Mouse (Mus musculus): ENCODE measurements around the gene Brap. TPM values are rescaled to one million over a fixed set of nuclear protein-coding genes. Genes with fewer than 3 reads are reported as not detected.
"Not testable (repeated sequence)": the region's sequence is repeated elsewhere in the genome, so short reads cannot be mapped to it uniquely, and the experiment has no call there.

The Brap gene
- polyA plus RNA-seq, 1 experiment: 38.7 TPM

GRCm38 (mm10) chr5:121686113-121686898, 25.9 kb downstream of the Brap start:
- H3K27ac ChIP-seq (ENCODE audit: control insufficient read depth, insufficient read depth, low read length): no peak overlapping the region
- no peaks in the 10 kb centered on the region for H3K4me1 ChIP-seq (replicated peaks; ENCODE audit: control insufficient read depth, insufficient read depth, low read length)
- H3K27me3 ChIP-seq (ENCODE audit: control insufficient read depth, insufficient read depth, low read length): no peaks in the 10 kb centered on the region
- no peak overlapping the region for H3K4me3 ChIP-seq (ENCODE audit: control insufficient read depth, insufficient read depth, low read length)
- TF ChIP-seq CTCF (IDR thresholded peaks at IDR 0.05; ENCODE audit: borderline replicate concordance, control insufficient read depth, extremely low read depth, insufficient read depth, low read length, poor library complexity) (no peak), POLR2A (IDR thresholded peaks at IDR 0.05; ENCODE audit: control insufficient read depth, extremely low read depth, insufficient read depth, low read length, poor library complexity) (no peak)
- peaks cover 54% of the 10 kb centered on the region for H3K36me3 ChIP-seq (ENCODE audit: control insufficient read depth, insufficient read depth, low read length)
- DNase-seq: no peak
- 90% methylated on average over 15 of the region's 15 CpGs for WGBS

GRCm38 (mm10) chr5:121690482-121691211, 30.3 kb downstream of the Brap start:
- Histone ChIP-seq H3K4me1 (replicated peaks; ENCODE audit: control insufficient read depth, insufficient read depth, low read length) (no peaks in the 10 kb centered on the region), H3K4me3 (ENCODE audit: control insufficient read depth, insufficient read depth, low read length) (no peak overlapping the region), H3K27me3 (ENCODE audit: control insufficient read depth, insufficient read depth, low read length) (no peaks in the 10 kb centered on the region), H3K36me3 (ENCODE audit: control insufficient read depth, insufficient read depth, low read length) (peaks cover 13% of the 10 kb centered on the region), H3K27ac (ENCODE audit: control insufficient read depth, insufficient read depth, low read length) (no peak overlapping the region)
- TF ChIP-seq CTCF (IDR thresholded peaks at IDR 0.05; ENCODE audit: borderline replicate concordance, control insufficient read depth, extremely low read depth, insufficient read depth, low read length, poor library complexity): no peak
- no peak for TF ChIP-seq POLR2A (IDR thresholded peaks at IDR 0.05; ENCODE audit: control insufficient read depth, extremely low read depth, insufficient read depth, low read length, poor library complexity)
- WGBS: 88% methylated on average over 7 of the region's 7 CpGs
- DNase-seq: no peak

- DNase-seq; H3K27ac ChIP-seq (ENCODE audit: control insufficient read depth, insufficient read depth, low read length); H3K27me3 ChIP-seq (ENCODE audit: control insufficient read depth, insufficient read depth, low read length); H3K36me3 ChIP-seq (ENCODE audit: control insufficient read depth, insufficient read depth, low read length); H3K4me1 ChIP-seq (replicated peaks; ENCODE audit: control insufficient read depth, insufficient read depth, low read length); H3K4me3 ChIP-seq (ENCODE audit: control insufficient read depth, insufficient read depth, low read length): not testable (repeated sequence)
- WGBS: 93% methylated on average over 7 of the region's 7 CpGs
These were observed 31.1 kb downstream of the Brap start for GRCm38 (mm10) chr5:121691436-121691835.

GRCm38 (mm10) chr5:121692897-121693296, 32.5 kb downstream of the Brap start:
- Histone ChIP-seq H3K4me1 (replicated peaks; ENCODE audit: control insufficient read depth, insufficient read depth, low read length) (no peaks in the 10 kb centered on the region), H3K36me3 (ENCODE audit: control insufficient read depth, insufficient read depth, low read length) (no peaks in the 10 kb centered on the region), H3K27ac (ENCODE audit: control insufficient read depth, insufficient read depth, low read length) (no peak overlapping the region), H3K27me3 (ENCODE audit: control insufficient read depth, insufficient read depth, low read length) (no peaks in the 10 kb centered on the region), H3K4me3 (ENCODE audit: control insufficient read depth, insufficient read depth, low read length) (no peak overlapping the region)
- TF ChIP-seq CTCF (IDR thresholded peaks at IDR 0.05; ENCODE audit: borderline replicate concordance, control insufficient read depth, extremely low read depth, insufficient read depth, low read length, poor library complexity): no peak
- TF ChIP-seq POLR2A (IDR thresholded peaks at IDR 0.05; ENCODE audit: control insufficient read depth, extremely low read depth, insufficient read depth, low read length, poor library complexity): no peak
- DNase-seq: no peak
- WGBS: 95% methylated on average over 4 of the region's 4 CpGs

- TF ChIP-seq POLR2A (IDR thresholded peaks at IDR 0.05; ENCODE audit: control insufficient read depth, extremely low read depth, insufficient read depth, low read length, poor library complexity): no peak
- TF ChIP-seq CTCF (IDR thresholded peaks at IDR 0.05; ENCODE audit: borderline replicate concordance, control insufficient read depth, extremely low read depth, insufficient read depth, low read length, poor library complexity): no peak
- H3K27me3 ChIP-seq (ENCODE audit: control insufficient read depth, insufficient read depth, low read length): no peaks in the 10 kb centered on the region
- DNase-seq: no peak
- no peaks in the 10 kb centered on the region for H3K4me1 ChIP-seq (replicated peaks; ENCODE audit: control insufficient read depth, insufficient read depth, low read length)
- whole genome bisulfite sequencing: 95% methylated on average over 6 of the region's 6 CpGs
- no peak overlapping the region for H3K27ac ChIP-seq (ENCODE audit: control insufficient read depth, insufficient read depth, low read length)
- no peak overlapping the region for H3K4me3 ChIP-seq (ENCODE audit: control insufficient read depth, insufficient read depth, low read length)
- no peaks in the 10 kb centered on the region for H3K36me3 ChIP-seq (ENCODE audit: control insufficient read depth, insufficient read depth, low read length)
These were observed 36.4 kb downstream of the Brap start for GRCm38 (mm10) chr5:121696761-121697160.

GRCm38 (mm10) chr5:121699891-121700290, 39.5 kb downstream of the Brap start:
- WGBS: 92% methylated on average over 5 of the region's 5 CpGs
- Histone ChIP-seq H3K4me1 (replicated peaks; ENCODE audit: control insufficient read depth, insufficient read depth, low read length) (no peaks in the 10 kb centered on the region), H3K4me3 (ENCODE audit: control insufficient read depth, insufficient read depth, low read length) (no peak overlapping the region), H3K27me3 (ENCODE audit: control insufficient read depth, insufficient read depth, low read length) (no peaks in the 10 kb centered on the region), H3K36me3 (ENCODE audit: control insufficient read depth, insufficient read depth, low read length) (no peaks in the 10 kb centered on the region), H3K27ac (ENCODE audit: control insufficient read depth, insufficient read depth, low read length) (no peak overlapping the region)
- no peak for DNase-seq
- TF ChIP-seq CTCF (IDR thresholded peaks at IDR 0.05; ENCODE audit: borderline replicate concordance, control insufficient read depth, extremely low read depth, insufficient read depth, low read length, poor library complexity): no peak
- no peak for TF ChIP-seq POLR2A (IDR thresholded peaks at IDR 0.05; ENCODE audit: control insufficient read depth, extremely low read depth, insufficient read depth, low read length, poor library complexity)
